Mouse (Mus musculus): ENCODE measurements around the gene Zfp648.

DNA sequence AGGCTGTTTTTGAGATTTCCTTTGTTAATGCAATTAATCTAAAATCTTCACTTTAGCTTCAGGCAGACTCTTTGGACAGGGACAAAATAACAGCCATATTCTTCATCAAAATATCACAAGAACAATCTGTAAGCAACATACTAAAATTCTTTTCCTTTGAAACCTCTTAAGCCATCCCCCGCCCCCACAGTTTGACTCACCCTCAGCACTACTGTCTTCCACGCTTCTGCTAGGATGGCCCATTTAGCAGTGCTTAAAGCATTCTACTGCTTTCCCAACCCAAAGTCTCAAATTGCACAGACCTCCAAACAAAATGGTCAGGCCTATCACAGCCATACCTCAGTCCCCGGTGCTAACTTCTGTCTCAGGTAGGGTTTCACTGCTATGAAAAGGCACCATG lies 19.6 kb downstream of the Zfp648 start:
- no peak for TF ChIP-seq CTCF (IDR thresholded peaks at IDR 0.05)
- TF ChIP-seq EP300 (IDR thresholded peaks at IDR 0.05): no peak
